8 mouse cellular contexts compared by ENCODE assay signal in genomic region chr5:124043212-124043978, GRCm38 (mm10). TPM values are rescaled to one million over a fixed set of nuclear protein-coding genes. Genes with fewer than 3 reads are reported as not detected.
DNase-seq lines count a peak whose midpoint lies in the region; ATAC-seq lines count a peak whose summit lies in the region.

No protein-coding gene starts in this region.

- H3K27me3 ChIP-seq in hindbrain, embryonic 15.5 days: no peaks in the 10 kb centered on the region
- H3K27me3 ChIP-seq in limb, embryonic 15.5 days: no peaks in the 10 kb centered on the region

- H3K4me2 ChIP-seq in hindbrain, embryonic 15.5 days: no peak overlapping the region
- H3K4me2 ChIP-seq in limb, embryonic 15.5 days: no peak overlapping the region

- WGBS in hindbrain, embryonic 15.5 days: 24% methylated on average over 10 of the region's 10 CpGs
- 47% methylated on average over 10 of the region's 10 CpGs for WGBS in limb, embryonic 15.5 days

- H3K36me3 ChIP-seq in hindbrain, embryonic 15.5 days: no peaks in the 10 kb centered on the region
- no peaks in the 10 kb centered on the region for H3K36me3 ChIP-seq in limb, embryonic 15.5 days

- DNase-seq in cerebellum, postnatal 4 days (ENCODE audit: low spot score in 2 of 2): peak; percentile 59 to 92
- no peak for DNase-seq in cerebellum, adult 8-10 months
- DNase-seq in adrenal gland, postnatal 14 days: peak; percentile 77
- DNase-seq in frontal cortex, adult 2 months (ENCODE audit: extremely low spot score in 1 of 2, low spot score in 1 of 2): peak; percentile 84 to 89
- peak; percentile 94 for DNase-seq in retina, postnatal 1 day

- H3K27ac ChIP-seq in hindbrain, embryonic 15.5 days (replicated peaks): peak overlapping the region; percentile 80
- peak overlapping the region; percentile 75 for H3K27ac ChIP-seq in limb, embryonic 15.5 days

- H3K9ac ChIP-seq in hindbrain, embryonic 15.5 days: no peak overlapping the region
- no peak overlapping the region for H3K9ac ChIP-seq in limb, embryonic 15.5 days

- no peak overlapping the region for H3K4me3 ChIP-seq in hindbrain, embryonic 15.5 days
- H3K4me3 ChIP-seq in limb, embryonic 15.5 days: no peak overlapping the region

- peak; percentile 93 for ATAC-seq in hindbrain, embryonic 15.5 days (ENCODE audit: low FRiP score, low read depth)
- no peak for ATAC-seq in limb, embryonic 15.5 days (ENCODE audit: insufficient number of reproducible peaks, low FRiP score, low TSS enrichment, low read depth)
- no peak for ATAC-seq in megakaryocyte-erythroid progenitor cell, adult 5-6 weeks (replicated peaks; ENCODE audit: low FRiP score, low TSS enrichment, poor library complexity, severe bottlenecking)

- peaks cover 28% of the 10 kb centered on the region for H3K4me1 ChIP-seq in hindbrain, embryonic 15.5 days (replicated peaks)
- H3K4me1 ChIP-seq in limb, embryonic 15.5 days: peaks cover 18% of the 10 kb centered on the region

- H3K9me3 ChIP-seq in hindbrain, embryonic 15.5 days: no peaks in the 10 kb centered on the region
- no peaks in the 10 kb centered on the region for H3K9me3 ChIP-seq in limb, embryonic 15.5 days

RNA-seq across cellular contexts. Expression of gene Vps37b, which starts 11.3 kb away (rescaled TPM):
- 65.2 and 85.1 TPM in 2 replicates for total RNA-seq in adrenal gland, postnatal 14 days (2021)
- 46.3 and 53.0 TPM in 2 replicates for polyA plus RNA-seq in frontal cortex, adult 2 months (2012; rRNA removed)
- 75.5 and 82.4 TPM in 2 replicates for polyA plus RNA-seq in hindbrain, embryonic 15.5 days (2015; fragmentation: Nextera tagmentation; extraction: Ambion mirVana)
- 34.7 and 37.8 TPM in 2 replicates for polyA plus RNA-seq in limb, embryonic 15.5 days (2015; fragmentation: Nextera tagmentation; extraction: Ambion mirVana)
- total RNA-seq in megakaryocyte-erythroid progenitor cell, adult 5-6 weeks (2014; fragmentation: Nextera tagmentation): 20.8 and 34.3 TPM in 2 replicates
- 12.8 and 15.5 TPM in 2 replicates for total RNA-seq in megakaryocyte-erythroid progenitor cell, adult 5-6 weeks (2017)

RNA-seq across cellular contexts. Expression of gene Abcb9, which starts 52.2 kb away (rescaled TPM):
- 10.5 and 10.6 TPM in 2 replicates for total RNA-seq in adrenal gland, postnatal 14 days (2021)
- 30.2 and 33.3 TPM in 2 replicates for polyA plus RNA-seq in frontal cortex, adult 2 months (2012; rRNA removed)
- polyA plus RNA-seq in hindbrain, embryonic 15.5 days (2015; fragmentation: Nextera tagmentation; extraction: Ambion mirVana): 21.5 and 23.5 TPM in 2 replicates
- polyA plus RNA-seq in limb, embryonic 15.5 days (2015; fragmentation: Nextera tagmentation; extraction: Ambion mirVana): 2.9 and 3.1 TPM in 2 replicates
- 5.2 and 9.3 TPM in 2 replicates for total RNA-seq in megakaryocyte-erythroid progenitor cell, adult 5-6 weeks (2014; fragmentation: Nextera tagmentation)
- total RNA-seq in megakaryocyte-erythroid progenitor cell, adult 5-6 weeks (2017): 0.95 and 3.5 TPM in 2 replicates
